Mouse (Mus musculus) ES-E14 (cell line): Measurements from ENCODE around the gene Resp18. TPM values are rescaled to one million over a fixed set of nuclear protein-coding genes. Genes with fewer than 3 reads are reported as not detected.
A peak's percentile ranks its signal among the peaks of the same experiment; 100 is the strongest.

Experiments used
- DNase-seq: peaks from one replicate; pipeline ENCODE4 v3.0.0-alpha.2; 2013; ENCODE audit warnings: low read depth, low spot score
- H3K27ac ChIP-seq: 2 replicates; pipeline ENCODE4 v1.5.1; 2012; ENCODE audit warnings: low read depth, mild to moderate bottlenecking, low read length, moderate library complexity, mixed read lengths; ENCODE audit not compliant: poor library complexity, insufficient read depth, severe bottlenecking
- H3K36me3 ChIP-seq: 2 replicates; pipeline ENCODE4 v1.6.1; 2012; ENCODE audit warnings: mild to moderate bottlenecking, low read length, moderate library complexity, mixed read lengths; ENCODE audit not compliant: control insufficient read depth, poor library complexity, insufficient read depth, severe bottlenecking
- H3K4me1 ChIP-seq, 2 experiments: fragments of 150-350 bp in 1 of 2; sonication (generic) in 1 of 2; 2 replicates each; pipeline ENCODE4 v1.6.1; 2012; ENCODE audit warnings: low read length in 2 of 2, mild to moderate bottlenecking in 1 of 2, mixed read lengths in 1 of 2; ENCODE audit not compliant: control insufficient read depth in 2 of 2, insufficient read depth in 2 of 2, poor library complexity in 1 of 2
- H3K4me3 ChIP-seq, 2 experiments: fragments of 150-350 bp in 1 of 2; sonication (generic) in 1 of 2; 2 replicates each; pipeline ENCODE4 v1.5.1; 2012; ENCODE audit warnings: low read length in 2 of 2, low read depth in 1 of 2, mild to moderate bottlenecking in 1 of 2, mixed read lengths in 1 of 2; ENCODE audit not compliant: insufficient read depth in 1 of 2, poor library complexity in 1 of 2, severe bottlenecking in 1 of 2
- H3K9ac ChIP-seq: 2 replicates; pipeline ENCODE4 v1.6.1; 2012; ENCODE audit warnings: low read depth, mild to moderate bottlenecking, low read length, mixed read lengths; ENCODE audit not compliant: poor library complexity, insufficient read depth, severe bottlenecking
- H3K9me3 ChIP-seq: fragments of 150-350 bp; sonication (generic); 2 replicates; pipeline ENCODE4 v1.6.1; 2012; ENCODE audit warnings: low read depth, mild to moderate bottlenecking, low read length; ENCODE audit not compliant: control insufficient read depth, insufficient read depth
- CHD2 ChIP-seq: IDR thresholded peaks from 2 replicates; pipeline ENCODE4 v1.6.1; 2014; ENCODE audit warnings: mild to moderate bottlenecking, low read depth, low read length, inconsistent platforms
- HCFC1 ChIP-seq: IDR thresholded peaks from 2 replicates; pipeline ENCODE4 v1.6.1; 2012; ENCODE audit warnings: low read length, inconsistent platforms, borderline replicate concordance; ENCODE audit not compliant: insufficient read depth
- MAFK ChIP-seq: IDR thresholded peaks from 2 replicates; pipeline ENCODE4 v1.6.1; 2014; ENCODE audit warnings: mild to moderate bottlenecking, low read depth, low read length, inconsistent platforms; ENCODE audit not compliant: insufficient read depth
- ZC3H11A ChIP-seq: IDR thresholded peaks from 2 replicates; pipeline ENCODE4 v1.6.1; 2012; ENCODE audit warnings: low read depth, mild to moderate bottlenecking, inconsistent platforms, low read length, borderline replicate concordance
- ZNF384 ChIP-seq: IDR thresholded peaks from 2 replicates; pipeline ENCODE4 v1.6.1; 2012; ENCODE audit warnings: low read depth, low read length, inconsistent platforms
- in situ Hi-C, 2 experiments: fragments of 600-800 bp; cut with MboI; formaldehyde crosslinking; loops; one replicate each; pipeline ENCODE4 v1.15.1; 2025; ENCODE audit warnings: low sequenced_read_pairs in 2 of 2, inconsistent platforms in 1 of 2; ENCODE audit not compliant: unreplicated experiment in 2 of 2
- total RNA-seq: library from RNA; depleted of rRNA; stranded (reverse); fragments of 300-350 nt; gene quantifications from 2 replicates; pipeline ENCODE4 v1.2.3, GENCODE M21; 2012; rRNA removed

Gene Resp18
- total RNA-seq: 0.90 TPM in 1 of 2 replicates, not detected in the other

DNA sequence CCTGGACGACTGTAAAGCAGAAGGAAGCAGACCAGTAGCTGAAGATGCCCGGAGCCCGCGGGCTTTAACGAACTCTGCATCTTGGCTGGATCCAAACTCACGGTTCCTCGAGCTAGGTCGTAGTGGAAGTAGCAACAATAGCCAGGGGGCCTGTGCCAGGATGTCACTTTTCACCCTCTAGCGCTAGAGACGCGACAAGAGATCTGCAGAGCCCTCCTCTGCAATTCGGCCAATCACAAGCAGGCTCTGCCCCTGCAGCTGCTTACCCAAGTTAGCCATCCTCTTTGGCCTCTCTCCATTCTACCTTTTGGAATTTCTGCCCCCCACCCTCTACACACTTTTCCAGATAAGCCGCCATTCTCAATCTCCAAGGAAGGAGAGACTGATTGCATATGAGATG, at the start of gene Resp18:
Gene Resp18 (minus strand): TSS at position 188 of the 400 bp plus-strand sequence.
- H3K36me3 ChIP-seq: no peaks in the 10 kb centered on the region
- TF ChIP-seq ZC3H11A (no peak), ZNF384 (no peak), MAFK (no peak), HCFC1 (no peak), CHD2 (no peak)
- H3K9ac ChIP-seq: no peak within 1 kb of the TSS
- no peaks in the 10 kb centered on the region for H3K9me3 ChIP-seq
- peak within 1 kb of the TSS; percentile 38 to 39; a peak in 3 of 4 replicates for H3K4me3 ChIP-seq
- no peaks in the 10 kb centered on the region for H3K4me1 ChIP-seq
- no peak within 1 kb of the TSS for H3K27ac ChIP-seq
- no peak for DNase-seq
- in situ Hi-C loops: no loop called here

DNA sequence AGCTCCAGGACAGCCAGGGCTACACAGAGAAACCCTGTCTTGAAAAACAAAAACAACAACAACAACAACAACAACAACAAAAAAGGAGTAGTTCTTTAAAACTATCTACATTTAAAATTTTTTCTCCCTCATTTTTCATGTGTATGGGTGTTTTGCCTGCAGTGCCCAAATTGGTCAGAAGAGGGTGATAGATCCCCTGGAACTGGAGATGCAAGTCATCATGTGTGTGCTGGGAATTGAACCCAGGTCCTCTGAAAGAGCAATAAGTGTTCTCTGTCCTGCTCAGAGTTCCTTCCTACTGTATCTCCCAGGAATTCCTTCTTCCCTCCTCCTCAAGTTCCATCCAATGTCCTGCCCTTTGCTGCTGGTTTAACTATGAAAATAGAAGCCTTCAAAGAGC, 49.2 kb upstream of the Resp18 start:
- Histone ChIP-seq H3K36me3 (no peaks in the 10 kb centered on the region), H3K4me1 (no peaks in the 10 kb centered on the region)

DNA sequence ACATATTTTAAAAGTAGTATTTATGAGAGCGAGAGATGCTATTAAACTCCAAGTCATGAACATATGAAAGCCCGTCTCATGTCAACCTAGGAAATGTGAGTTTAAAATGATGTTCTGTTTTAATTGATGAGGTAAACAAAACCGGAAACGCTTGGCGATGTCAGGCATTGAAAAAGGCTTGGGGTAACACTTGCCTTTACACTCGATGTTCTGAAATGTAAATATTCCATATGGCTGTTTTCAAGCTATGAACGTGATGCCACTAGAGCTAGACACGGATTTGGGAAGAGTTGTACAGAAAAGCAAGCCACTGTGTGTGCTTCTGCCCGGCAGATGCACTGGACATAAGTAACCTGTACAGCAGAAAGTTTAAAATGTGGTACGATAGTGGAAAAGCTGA, 41.0 kb upstream of the Resp18 start:
- Histone ChIP-seq H3K27ac (no peak overlapping the region), H3K9me3 (no peaks in the 10 kb centered on the region), H3K9ac (no peak overlapping the region), H3K36me3 (peaks cover 9% of the 10 kb centered on the region; the same call in 1 of the 2 replicates), H3K4me3 (no peak overlapping the region), H3K4me1 (peaks cover 0 to 3% of the 10 kb centered on the region in 2 experiments; a peak in 1 of 4 replicates)
- DNase-seq: no peak
- in situ Hi-C loops: no loop called here
- TF ChIP-seq ZNF384: no peak
- TF ChIP-seq CHD2: no peak
- TF ChIP-seq ZC3H11A: no peak
- TF ChIP-seq HCFC1: no peak
- TF ChIP-seq MAFK: no peak

More for the DNA sequence above, 49.2 kb upstream of the Resp18 start:
- Histone ChIP-seq H3K4me3 (no peak overlapping the region), H3K9me3 (no peaks in the 10 kb centered on the region), H3K27ac (no peak overlapping the region), H3K9ac (no peak overlapping the region)
- TF ChIP-seq CHD2 (no peak), ZC3H11A (no peak), ZNF384 (no peak), HCFC1 (no peak), MAFK (no peak)
- no peak for DNase-seq
- in situ Hi-C loops: no loop called here

DNA sequence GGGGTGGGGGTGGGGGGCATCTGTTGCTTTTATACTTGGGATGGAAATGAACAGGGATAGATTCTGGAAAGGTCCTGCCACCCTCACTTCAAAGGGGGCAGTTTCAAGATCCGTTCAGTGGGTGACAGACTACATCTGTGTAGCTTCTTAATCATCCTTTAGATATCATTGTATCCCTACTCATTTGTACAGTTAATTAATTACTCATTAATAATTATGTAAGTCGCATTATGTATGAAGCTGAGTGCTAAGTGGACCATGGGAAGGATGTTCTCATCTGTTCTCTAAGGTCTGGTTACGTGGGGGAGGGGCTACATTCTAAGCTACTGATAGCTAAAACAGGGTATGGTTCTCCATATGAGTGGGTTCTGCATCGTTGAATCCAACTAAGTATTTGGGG, 40.5 kb upstream of the Resp18 start:
- H3K36me3 ChIP-seq: peaks cover 12% of the 10 kb centered on the region; the same call in 1 of the 2 replicates
- in situ Hi-C loops: no loop called here

More for the DNA sequence above, 40.5 kb upstream of the Resp18 start:
- no peak for DNase-seq
- no peak overlapping the region for H3K4me3 ChIP-seq
- H3K9ac ChIP-seq: no peak overlapping the region
- peaks cover 0 to 3% of the 10 kb centered on the region in 2 experiments; a peak in 1 of 4 replicates for H3K4me1 ChIP-seq
- H3K27ac ChIP-seq: no peak overlapping the region
- H3K9me3 ChIP-seq: no peaks in the 10 kb centered on the region
- TF ChIP-seq CHD2: no peak
- no peak for TF ChIP-seq MAFK
- TF ChIP-seq ZC3H11A: no peak
- TF ChIP-seq ZNF384: no peak
- no peak for TF ChIP-seq HCFC1
